Mouse (Mus musculus) heart, embryonic 12.5 days (tissue): Measurements from ENCODE around the gene Grhl3. TPM values are rescaled to one million over a fixed set of nuclear protein-coding genes. Genes with fewer than 3 reads are reported as not detected.

ENCODE experiments used
- ATAC-seq: fragments of 200-750 bp; cut with Nextera tagmentation; 2 replicates; pipeline ENCODE4 v1.8.0; 2017; ENCODE audit warnings: moderate TSS enrichment, moderate library complexity; ENCODE audit not compliant: insufficient number of reproducible peaks, low FRiP score
- H3K27ac ChIP-seq: fragments of 300-500 bp; sonication (generic); 2 replicates; pipeline ENCODE4 v1.5.1; 2016; ENCODE audit warnings: mild to moderate bottlenecking, moderate library complexity; ENCODE audit not compliant: poor library complexity, severe bottlenecking
- H3K27me3 ChIP-seq: fragments of 300-500 bp; sonication (generic); replicated peaks from 2 replicates; pipeline ENCODE4 v1.6.1; 2016; ENCODE audit warnings: mild to moderate bottlenecking, moderate library complexity
- H3K36me3 ChIP-seq: fragments of 300-500 bp; sonication (generic); 2 replicates; pipeline ENCODE4 v1.6.1; 2016; ENCODE audit warnings: mild to moderate bottlenecking, moderate library complexity
- H3K4me1 ChIP-seq: fragments of 300-500 bp; sonication (generic); replicated peaks from 2 replicates; pipeline ENCODE4 v1.6.1; 2016; ENCODE audit warnings: mild to moderate bottlenecking
- H3K4me2 ChIP-seq: fragments of 300-500 bp; sonication (generic); 2 replicates; pipeline ENCODE4 v1.6.1; 2016; ENCODE audit warnings: mild to moderate bottlenecking, moderate library complexity
- H3K4me3 ChIP-seq: fragments of 300-500 bp; sonication (generic); 2 replicates; pipeline ENCODE4 v1.5.1; 2016; ENCODE audit warnings: mild to moderate bottlenecking
- H3K9ac ChIP-seq: fragments of 300-500 bp; sonication (generic); 2 replicates; pipeline ENCODE4 v1.6.1; 2016; ENCODE audit warnings: mild to moderate bottlenecking, moderate library complexity
- H3K9me3 ChIP-seq: fragments of 300-500 bp; sonication (generic); replicated peaks from 2 replicates; pipeline ENCODE4 v1.6.1; 2016; ENCODE audit warnings: mild to moderate bottlenecking, moderate library complexity
- WGBS: fragments of 180-500 bp; shearing (Covaris S2); methylation state at CpG from one replicate; pipeline ENCODE4 v1.1.7; 2016; 5-methylcytosine and 5-hydroxymethylcytosine counted together
- polyA plus RNA-seq: library from polyadenylated mRNA; unstranded; fragments of >200 nt; fragmentation: Nextera tagmentation; extraction: Ambion mirVana; gene quantifications from 2 replicates; pipeline ENCODE4 v1.2.1, GENCODE M21; 2016

Gene Grhl3
- polyA plus RNA-seq, 1 experiment from 2014 or later: 6.8 TPM

DNA sequence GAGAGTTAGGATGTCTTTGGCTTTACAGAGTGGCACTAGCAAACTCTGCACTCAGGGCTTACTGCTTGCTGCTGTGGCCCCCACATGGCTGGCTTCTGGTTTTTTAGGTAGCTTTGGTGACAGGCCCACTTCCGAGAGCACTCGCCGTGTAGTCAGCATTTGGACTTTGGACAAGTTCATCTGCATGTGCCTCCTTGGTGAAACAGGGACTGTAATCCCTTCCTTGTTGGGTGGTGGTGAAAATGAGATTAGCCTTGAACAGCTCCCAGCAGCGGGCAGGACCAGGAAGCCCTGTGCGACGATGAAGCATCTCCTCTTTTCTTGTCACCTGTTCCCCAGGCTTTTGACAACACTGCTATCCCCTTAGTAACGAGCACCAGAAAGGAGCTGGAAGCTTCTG lies 59.6 kb downstream of the Grhl3 start:
- H3K4me3 ChIP-seq: no peak overlapping the region
- ATAC-seq: no peak
- H3K36me3 ChIP-seq: no peaks in the 10 kb centered on the region
- 73% methylated on average over 7 of the region's 7 CpGs for WGBS
- H3K4me2 ChIP-seq: no peak overlapping the region
- H3K27me3 ChIP-seq: peaks cover 21% of the 10 kb centered on the region
- H3K27ac ChIP-seq: no peak overlapping the region
- H3K9me3 ChIP-seq: peaks cover 3% of the 10 kb centered on the region; the same call in 1 of the 2 replicates
- 0 out of 2 replicates have a peak, but pooled peaks cover under 1% of the 10 kb centered on the region for H3K4me1 ChIP-seq
- H3K9ac ChIP-seq: no peak overlapping the region

DNA sequence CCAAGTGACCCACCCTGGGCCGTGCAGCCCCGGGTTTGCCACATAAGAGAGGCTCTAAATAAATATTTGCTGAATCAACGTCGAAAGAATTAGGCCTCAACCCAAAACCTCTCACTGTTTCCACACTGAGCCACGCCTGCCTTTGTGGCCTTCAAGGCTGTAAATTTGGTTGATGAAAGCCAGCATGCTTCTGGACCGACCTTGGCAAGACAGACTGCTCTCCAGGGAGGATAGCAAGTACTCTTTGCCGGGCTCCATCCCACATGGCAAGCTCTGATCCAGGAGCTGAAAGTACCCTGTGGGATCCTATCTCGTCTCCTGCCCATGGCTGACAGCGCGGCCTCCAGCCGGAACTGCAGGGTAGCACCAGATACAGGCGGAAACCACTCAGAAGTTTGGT lies 63.9 kb downstream of the Grhl3 start:
- H3K9ac ChIP-seq: no peak overlapping the region
- 60% methylated on average over 12 of the region's 12 CpGs for WGBS

DNA sequence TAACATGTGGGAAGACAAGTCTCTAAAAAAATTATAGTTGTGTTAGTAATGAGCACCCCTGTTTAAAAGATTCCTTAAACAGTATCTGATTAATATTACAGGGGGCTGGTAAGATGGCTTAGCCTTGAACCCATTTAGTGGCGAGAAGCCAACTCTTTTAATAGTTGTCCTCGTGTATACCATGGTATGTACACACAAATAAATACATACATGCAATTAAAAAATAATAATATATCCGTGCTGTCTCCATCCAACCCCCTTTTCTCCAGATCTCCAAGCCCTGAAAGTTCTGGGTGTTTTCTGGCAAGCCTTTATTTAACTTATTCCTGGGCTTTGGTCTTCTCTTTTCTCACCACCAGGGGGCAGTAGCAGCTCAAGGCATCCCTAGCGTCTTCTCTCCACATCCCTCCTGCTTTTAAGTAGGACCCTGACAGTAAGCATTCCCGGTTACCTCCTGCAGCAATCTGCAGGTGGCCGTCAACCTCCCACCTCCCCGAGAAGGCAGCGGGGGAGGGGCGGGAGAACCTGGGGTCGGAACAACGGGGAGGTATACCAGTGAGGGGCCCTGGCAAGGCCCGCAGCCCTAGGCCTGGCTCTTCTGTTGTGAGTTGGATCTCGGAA lies 64.9 kb downstream of the Grhl3 start:
- Histone ChIP-seq H3K4me1 (peaks cover 9% of the 10 kb centered on the region; the same call in 1 of the 2 replicates), H3K4me2 (peak overlapping the region; percentile 55), H3K4me3 (no peak overlapping the region), H3K9ac (0 out of 2 replicates have a peak overlapping the region, but pooled peaks have one; percentile 47), H3K36me3 (no peaks in the 10 kb centered on the region), H3K9me3 (no peaks in the 10 kb centered on the region), H3K27ac (no peak overlapping the region), H3K27me3 (peaks cover 21% of the 10 kb centered on the region)
- 16% methylated on average over 13 of the region's 13 CpGs for WGBS
- 0 out of 2 replicates have a peak, but pooled peaks have one; percentile 43 for ATAC-seq

More for the DNA sequence above, 63.9 kb downstream of the Grhl3 start:
- no peak overlapping the region for H3K4me3 ChIP-seq
- H3K36me3 ChIP-seq: no peaks in the 10 kb centered on the region
- peaks cover 21% of the 10 kb centered on the region for H3K27me3 ChIP-seq
- H3K9me3 ChIP-seq: no peaks in the 10 kb centered on the region
- H3K4me1 ChIP-seq: peaks cover 9% of the 10 kb centered on the region; the same call in 1 of the 2 replicates
- no peak overlapping the region for H3K27ac ChIP-seq
- ATAC-seq: no peak
- H3K4me2 ChIP-seq: no peak overlapping the region

DNA sequence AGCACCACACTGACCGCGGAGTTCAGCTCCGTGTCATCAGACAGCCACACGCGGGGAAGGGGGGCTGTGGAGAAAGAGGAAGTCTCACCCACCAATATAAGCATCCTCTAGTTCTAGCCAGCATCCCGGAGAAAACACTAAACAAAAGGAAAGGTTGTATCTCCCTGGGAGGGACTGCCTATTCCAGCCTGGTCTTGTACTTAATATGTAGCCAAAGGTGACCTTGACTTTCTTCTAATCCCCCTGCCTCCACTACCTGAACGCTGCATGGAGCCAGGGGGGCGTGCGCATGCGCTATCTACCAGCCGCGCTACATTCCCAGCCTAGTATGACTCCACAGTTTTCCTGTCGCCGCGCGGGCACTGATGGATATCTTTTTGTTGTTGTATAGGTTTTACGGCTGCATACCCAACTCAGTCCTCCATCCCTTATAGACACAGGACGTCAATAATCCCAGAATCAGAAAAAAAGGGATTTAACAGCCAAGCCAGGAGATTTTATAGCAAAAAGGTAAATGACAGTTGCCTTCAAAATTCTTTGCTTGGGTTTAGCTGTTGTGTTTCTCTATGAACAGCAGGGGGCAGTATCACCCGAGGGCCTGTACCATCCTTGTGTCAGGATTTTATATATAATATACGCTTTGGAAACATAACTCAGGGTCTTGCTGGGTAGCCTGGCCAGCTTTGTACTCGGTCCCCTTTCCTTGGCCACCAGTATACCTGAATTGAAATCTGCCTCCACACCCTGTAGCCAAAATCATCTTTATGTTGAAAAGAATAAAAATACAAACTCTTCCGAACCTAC lies 65.7 kb downstream of the Grhl3 start:
- Histone ChIP-seq H3K4me3 (peak overlapping the region; percentile 31), H3K27ac (no peak overlapping the region), H3K4me2 (peak overlapping the region; percentile 65), H3K9me3 (no peaks in the 10 kb centered on the region), H3K9ac (0 out of 2 replicates have a peak overlapping the region, but pooled peaks have one; percentile 30), H3K27me3 (peaks cover 21% of the 10 kb centered on the region), H3K4me1 (peaks cover 14% of the 10 kb centered on the region), H3K36me3 (no peaks in the 10 kb centered on the region)
- 14% methylated on average over 22 of the region's 22 CpGs for WGBS
- ATAC-seq: peak; percentile 62; the same call in 1 of the 2 replicates

DNA sequence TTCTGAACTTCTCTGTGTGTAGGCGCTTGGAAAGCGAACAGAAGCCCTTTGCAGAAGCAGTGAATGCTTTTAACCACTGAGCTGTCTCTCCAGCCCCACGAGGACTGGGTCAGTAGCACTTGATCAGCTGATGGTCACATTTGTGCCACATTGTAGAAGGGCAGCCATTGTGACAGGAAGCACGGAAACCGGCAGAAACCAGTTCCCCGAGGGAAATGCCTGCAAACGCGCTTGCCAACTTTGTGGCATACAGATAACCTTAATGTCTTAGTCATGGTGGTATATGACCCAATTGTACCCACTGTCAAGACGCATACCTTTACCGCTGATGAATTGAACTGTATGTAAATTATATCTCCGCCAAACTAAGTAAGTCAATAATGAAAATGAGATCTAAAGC lies 67.6 kb downstream of the Grhl3 start:
- Histone ChIP-seq H3K4me3 (no peak overlapping the region), H3K27me3 (peaks cover 15% of the 10 kb centered on the region; the same call in 1 of the 2 replicates), H3K27ac (no peak overlapping the region), H3K4me2 (no peak overlapping the region), H3K36me3 (no peaks in the 10 kb centered on the region), H3K9ac (no peak overlapping the region), H3K4me1 (peaks cover 14% of the 10 kb centered on the region), H3K9me3 (peaks cover 2% of the 10 kb centered on the region; the same call in 1 of the 2 replicates)
- no peak for ATAC-seq
- WGBS: 71% methylated on average over 11 of the region's 11 CpGs

DNA sequence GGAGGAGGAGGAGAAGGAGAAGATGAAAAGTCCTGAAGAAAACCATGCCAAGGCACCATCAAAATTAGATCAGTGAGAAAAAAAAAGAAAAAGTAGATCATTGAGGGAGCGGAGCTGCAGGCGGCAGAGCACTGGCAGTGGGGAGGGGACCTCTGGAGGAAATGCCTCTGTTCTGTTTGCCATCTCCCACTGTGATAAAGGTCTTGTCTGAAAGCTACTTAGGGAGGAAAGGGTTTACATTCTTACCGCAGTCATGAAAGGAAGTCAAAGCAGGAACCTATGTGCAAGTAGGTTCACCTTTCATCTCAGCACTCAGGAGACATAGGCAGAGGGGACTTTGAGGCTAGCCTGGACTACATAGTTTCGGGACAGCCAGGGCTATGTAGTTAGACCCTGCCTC lies 71.8 kb downstream of the Grhl3 start:
- H3K4me2 ChIP-seq: no peak overlapping the region
- H3K9me3 ChIP-seq: peaks cover 5% of the 10 kb centered on the region; the same call in 1 of the 2 replicates
- H3K4me3 ChIP-seq: no peak overlapping the region
- no peak overlapping the region for H3K9ac ChIP-seq
- H3K36me3 ChIP-seq: no peaks in the 10 kb centered on the region
- WGBS: 40% methylated on average over 4 of the region's 4 CpGs
- H3K27me3 ChIP-seq: no peaks in the 10 kb centered on the region
- ATAC-seq: no peak
- peaks cover 6% of the 10 kb centered on the region; the same call in 1 of the 2 replicates for H3K4me1 ChIP-seq
- H3K27ac ChIP-seq: no peak overlapping the region

DNA sequence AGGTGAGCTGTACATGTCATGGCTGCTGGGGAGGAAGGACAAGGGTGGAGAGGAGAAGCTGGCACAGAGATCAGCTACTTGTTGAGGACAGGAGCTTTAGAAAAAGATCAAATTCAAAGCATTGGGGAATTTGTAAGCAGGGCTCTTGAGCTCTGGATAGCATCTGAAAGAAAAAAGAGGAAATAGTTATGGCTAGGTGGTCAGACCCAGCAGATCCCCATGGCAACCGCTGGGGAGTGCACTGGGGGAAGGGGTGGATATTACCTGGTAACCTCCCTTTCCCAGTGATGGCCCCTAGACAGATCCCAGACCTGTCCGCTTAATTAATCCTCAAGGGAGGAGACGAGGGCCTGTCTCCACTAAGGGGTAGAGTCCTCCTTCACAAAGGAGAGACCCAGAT lies 73.6 kb downstream of the Grhl3 start:
- H3K4me1 ChIP-seq: peaks cover 11% of the 10 kb centered on the region
- WGBS: 79% methylated on average over 3 of the region's 3 CpGs
- no peak overlapping the region for H3K27ac ChIP-seq

DNA sequence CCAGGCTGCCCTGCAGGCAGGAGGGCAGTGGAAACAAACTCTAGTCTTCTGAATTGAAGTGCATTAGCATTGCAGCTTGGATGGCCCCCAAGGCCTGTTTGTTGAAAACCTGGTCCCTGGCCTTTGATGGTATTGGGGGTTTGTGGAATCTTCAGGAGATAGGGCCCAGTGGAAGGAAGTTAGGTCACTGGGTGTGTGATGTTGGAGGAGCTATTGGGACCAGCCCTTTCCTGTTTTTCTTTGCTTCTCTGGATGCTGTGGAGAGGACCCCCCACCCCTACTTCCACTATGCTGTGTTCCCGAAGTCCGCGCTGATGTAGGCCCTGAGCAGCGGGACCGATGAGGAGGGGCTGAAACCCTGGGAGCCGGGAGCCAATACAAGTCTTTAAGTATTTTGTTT lies 75.3 kb downstream of the Grhl3 start:
- Histone ChIP-seq H3K27ac (no peak overlapping the region), H3K9me3 (peaks cover 5% of the 10 kb centered on the region; the same call in 1 of the 2 replicates), H3K9ac (no peak overlapping the region), H3K27me3 (no peaks in the 10 kb centered on the region), H3K4me3 (no peak overlapping the region), H3K36me3 (no peaks in the 10 kb centered on the region), H3K4me2 (no peak overlapping the region), H3K4me1 (peaks cover 15% of the 10 kb centered on the region)
- 72% methylated on average over 6 of the region's 6 CpGs for WGBS
- no peak for ATAC-seq

More for the DNA sequence above, 73.6 kb downstream of the Grhl3 start:
- Histone ChIP-seq H3K27me3 (no peaks in the 10 kb centered on the region), H3K4me3 (no peak overlapping the region), H3K9me3 (peaks cover 5% of the 10 kb centered on the region; the same call in 1 of the 2 replicates), H3K36me3 (no peaks in the 10 kb centered on the region), H3K4me2 (no peak overlapping the region), H3K9ac (no peak overlapping the region)
- ATAC-seq: no peak

DNA sequence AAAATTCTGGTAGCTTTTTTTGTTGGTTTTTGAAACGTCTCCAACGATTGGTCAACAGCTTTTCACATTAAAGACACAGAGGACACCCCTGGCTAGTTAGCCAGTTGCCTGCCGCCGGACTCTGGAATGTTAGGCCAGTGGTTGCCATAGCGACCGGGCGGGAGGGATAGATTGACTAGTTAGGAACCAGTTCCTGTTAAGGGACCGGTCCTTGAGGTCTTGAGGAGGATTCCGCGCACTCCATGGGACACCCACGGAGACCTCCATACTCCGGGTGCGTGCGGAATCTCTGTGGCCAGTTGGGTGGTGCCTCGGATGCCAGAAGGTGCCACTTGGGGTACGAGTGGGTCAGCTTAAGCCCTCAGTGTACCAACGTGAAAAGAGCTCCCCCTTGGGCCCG lies 77.6 kb downstream of the Grhl3 start:
- Histone ChIP-seq H3K4me3 (no peak overlapping the region), H3K4me2 (peak overlapping the region; percentile 90), H3K36me3 (0 out of 2 replicates have a peak, but pooled peaks cover 1% of the 10 kb centered on the region), H3K27me3 (peaks cover 4% of the 10 kb centered on the region; the same call in 1 of the 2 replicates), H3K9ac (no peak overlapping the region), H3K27ac (no peak overlapping the region), H3K9me3 (peaks cover 4% of the 10 kb centered on the region; the same call in 1 of the 2 replicates), H3K4me1 (peaks cover 15% of the 10 kb centered on the region)
- ATAC-seq: no peak
- WGBS: 26% methylated on average over 18 of the region's 18 CpGs

DNA sequence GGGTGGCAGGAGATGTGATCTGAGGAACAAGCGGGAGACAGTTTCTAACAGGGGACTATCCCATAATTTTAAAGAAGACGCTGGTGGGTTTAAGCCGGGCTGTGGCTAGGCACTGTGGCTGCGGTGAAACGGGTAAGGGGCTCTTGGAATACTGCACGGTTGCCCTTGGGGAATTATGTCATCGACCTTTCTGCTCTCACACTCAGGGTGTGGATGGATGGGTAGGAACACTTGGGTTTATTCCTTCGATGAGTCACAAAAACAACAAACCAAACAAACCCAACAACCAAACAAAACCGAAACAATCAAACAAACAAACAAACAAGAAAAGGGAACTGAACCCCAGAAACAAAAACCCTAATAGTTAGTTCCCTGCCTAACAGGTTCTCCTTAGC lies 78.0 kb downstream of the Grhl3 start:
- Histone ChIP-seq H3K27ac (no peak overlapping the region), H3K4me2 (peak overlapping the region; percentile 90), H3K36me3 (peaks cover 6% of the 10 kb centered on the region), H3K9me3 (no peaks in the 10 kb centered on the region), H3K9ac (no peak overlapping the region), H3K4me3 (peak overlapping the region; percentile 74), H3K27me3 (peaks cover 4% of the 10 kb centered on the region; the same call in 1 of the 2 replicates), H3K4me1 (peaks cover 16% of the 10 kb centered on the region)
- WGBS: 15% methylated on average over 9 of the region's 9 CpGs
- ATAC-seq: no peak
